Mouse (Mus musculus): ENCODE data around the gene Rab37. TPM values are rescaled to one million over a fixed set of nuclear protein-coding genes. Genes with fewer than 3 reads are reported as not detected.
A peak's percentile ranks its signal among the peaks of the same experiment; 100 is the strongest.

The Rab37 gene
- total and polyA plus RNA-seq, 3 experiments, result 0.31 to 1.3 (median 0.32) TPM

DNA sequence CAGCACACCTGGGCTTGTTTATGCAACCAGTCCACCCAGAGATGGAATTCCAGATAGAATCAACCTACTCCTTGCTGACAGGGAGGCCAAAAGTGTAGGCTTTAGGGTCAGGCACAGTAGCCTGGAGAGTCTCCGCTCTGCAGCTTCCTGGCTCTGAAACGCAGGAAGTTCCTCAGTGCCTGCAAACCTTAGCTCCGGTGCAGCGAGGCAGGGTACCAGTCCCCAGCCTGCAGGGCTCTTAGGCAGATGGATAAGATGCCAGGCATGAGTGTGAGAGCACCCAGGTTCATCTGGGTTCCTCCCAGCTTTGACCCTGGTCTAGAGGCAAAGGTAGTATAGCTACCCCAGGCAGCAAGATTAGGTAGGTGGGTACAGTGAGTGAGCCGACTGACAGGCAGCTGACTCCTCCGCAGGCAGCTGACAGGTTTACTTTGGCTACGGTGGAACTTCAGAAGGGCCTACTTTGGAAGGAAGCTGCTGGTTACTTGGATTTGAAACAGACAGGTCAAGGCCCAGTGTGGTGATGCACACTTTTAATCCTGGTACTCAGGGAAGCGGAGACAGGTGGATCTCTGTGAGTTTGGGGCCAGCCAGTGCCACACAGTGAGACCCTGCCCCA is 76.5 kb downstream of the Rab37 start:
- 61% methylated on average over 8 of the region's 8 CpGs for WGBS
- no peak overlapping the region for H3K27ac ChIP-seq
- no peak for TF ChIP-seq EP300 (IDR thresholded peaks at IDR 0.05; ENCODE audit: insufficient read depth, low read depth, low read length)
- no peak for TF ChIP-seq CTCF (IDR thresholded peaks at IDR 0.05)
- no peak for TF ChIP-seq POLR2A (IDR thresholded peaks at IDR 0.05; ENCODE audit: insufficient read depth, low read depth, low read length)
- H3K4me1 ChIP-seq (ENCODE audit: control insufficient read depth, insufficient read depth, low read length), result peaks cover 7% of the 10 kb centered on the region
- no peaks in the 10 kb centered on the region for H3K79me2 ChIP-seq (replicated peaks; ENCODE audit: control insufficient read depth, insufficient read depth, low read length)
- intact Hi-C loops (cut with DNase I), result no loop called here
- no peak overlapping the region for H3K9ac ChIP-seq (ENCODE audit: low read depth, low read length)
- no peak for DNase-seq
- H3K36me3 ChIP-seq (ENCODE audit: control insufficient read depth, insufficient read depth, low read length), result no peaks in the 10 kb centered on the region
- no peaks in the 10 kb centered on the region for H3K27me3 ChIP-seq (ENCODE audit: control insufficient read depth, insufficient read depth, low read length)
- H3K4me3 ChIP-seq, result no peak overlapping the region

GRCm38 (mm10) chr11:115169430-115169829 is 78.2 kb downstream of the Rab37 start:
- Histone ChIP-seq H3K36me3 (ENCODE audit: control insufficient read depth, insufficient read depth, low read length) (no peaks in the 10 kb centered on the region), H3K9ac (ENCODE audit: low read depth, low read length) (no peak overlapping the region)
- intact Hi-C loops (cut with DNase I), result no loop called here

GRCm38 (mm10) chr11:115171125-115171524 is 79.9 kb downstream of the Rab37 start:
- Histone ChIP-seq H3K4me1 (ENCODE audit: control insufficient read depth, insufficient read depth, low read length) (peaks cover 2% of the 10 kb centered on the region; the same call in 1 of the 2 replicates), H3K27ac (no peak overlapping the region), H3K9ac (ENCODE audit: low read depth, low read length) (no peak overlapping the region), H3K79me2 (replicated peaks; ENCODE audit: control insufficient read depth, insufficient read depth, low read length) (no peaks in the 10 kb centered on the region), H3K27me3 (ENCODE audit: control insufficient read depth, insufficient read depth, low read length) (no peaks in the 10 kb centered on the region), H3K4me3 (no peak overlapping the region), H3K36me3 (ENCODE audit: control insufficient read depth, insufficient read depth, low read length) (no peaks in the 10 kb centered on the region)
- intact Hi-C loops (cut with DNase I), result no loop called here
- WGBS, result 62% methylated on average over 8 of the region's 8 CpGs
- no peak for TF ChIP-seq EP300 (IDR thresholded peaks at IDR 0.05; ENCODE audit: insufficient read depth, low read depth, low read length)
- TF ChIP-seq POLR2A (IDR thresholded peaks at IDR 0.05; ENCODE audit: insufficient read depth, low read depth, low read length), result no peak
- TF ChIP-seq CTCF (IDR thresholded peaks at IDR 0.05), result no peak
- DNase-seq, result no peak

More at GRCm38 (mm10) chr11:115169430-115169829, 78.2 kb downstream of the Rab37 start:
- no peak for DNase-seq
- Histone ChIP-seq H3K4me1 (ENCODE audit: control insufficient read depth, insufficient read depth, low read length) (peaks cover 7% of the 10 kb centered on the region), H3K79me2 (replicated peaks; ENCODE audit: control insufficient read depth, insufficient read depth, low read length) (no peaks in the 10 kb centered on the region), H3K27ac (no peak overlapping the region), H3K4me3 (no peak overlapping the region), H3K27me3 (ENCODE audit: control insufficient read depth, insufficient read depth, low read length) (no peaks in the 10 kb centered on the region)
- 85% methylated on average over 4 of the region's 4 CpGs for WGBS
- TF ChIP-seq CTCF (IDR thresholded peaks at IDR 0.05) (no peak), EP300 (IDR thresholded peaks at IDR 0.05; ENCODE audit: insufficient read depth, low read depth, low read length) (no peak), POLR2A (IDR thresholded peaks at IDR 0.05; ENCODE audit: insufficient read depth, low read depth, low read length) (no peak)

DNA sequence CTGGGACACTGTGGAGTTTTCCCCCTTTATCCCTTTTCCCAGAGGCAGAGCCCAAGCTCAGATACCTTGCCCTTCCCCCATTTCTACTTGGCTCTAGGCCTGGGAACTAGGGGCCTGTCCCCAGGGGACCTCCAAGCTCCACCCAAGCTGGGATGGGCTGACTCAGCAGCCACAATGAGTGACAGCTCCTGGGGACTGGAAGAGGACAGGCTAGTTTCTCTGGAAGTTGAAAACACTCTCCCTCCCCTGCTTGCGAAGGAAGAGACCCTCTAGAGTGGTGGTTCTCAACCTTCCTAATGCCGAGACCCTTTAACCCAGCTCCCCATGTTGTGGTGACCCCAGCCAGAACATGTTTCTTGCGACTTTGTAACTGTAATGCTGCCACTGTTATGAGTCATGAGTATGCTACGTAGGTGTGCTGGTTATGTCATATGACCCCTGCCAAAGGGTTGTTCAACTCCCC is 81.6 kb downstream of the Rab37 start:
- Histone ChIP-seq H3K27ac (no peak overlapping the region), H3K4me3 (no peak overlapping the region), H3K27me3 (ENCODE audit: control insufficient read depth, insufficient read depth, low read length) (no peaks in the 10 kb centered on the region), H3K9ac (ENCODE audit: low read depth, low read length) (no peak overlapping the region), H3K4me1 (ENCODE audit: control insufficient read depth, insufficient read depth, low read length) (peaks cover 2% of the 10 kb centered on the region; the same call in 1 of the 2 replicates), H3K79me2 (replicated peaks; ENCODE audit: control insufficient read depth, insufficient read depth, low read length) (no peaks in the 10 kb centered on the region), H3K36me3 (ENCODE audit: control insufficient read depth, insufficient read depth, low read length) (no peaks in the 10 kb centered on the region)
- intact Hi-C loops (cut with DNase I), result no loop called here
- peak; percentile 61 to 63 for DNase-seq
- WGBS, result 55% methylated on average over 4 of the region's 4 CpGs
- TF ChIP-seq POLR2A (IDR thresholded peaks at IDR 0.05; ENCODE audit: insufficient read depth, low read depth, low read length) (no peak), EP300 (IDR thresholded peaks at IDR 0.05; ENCODE audit: insufficient read depth, low read depth, low read length) (no peak), CTCF (IDR thresholded peaks at IDR 0.05) (no peak)

DNA sequence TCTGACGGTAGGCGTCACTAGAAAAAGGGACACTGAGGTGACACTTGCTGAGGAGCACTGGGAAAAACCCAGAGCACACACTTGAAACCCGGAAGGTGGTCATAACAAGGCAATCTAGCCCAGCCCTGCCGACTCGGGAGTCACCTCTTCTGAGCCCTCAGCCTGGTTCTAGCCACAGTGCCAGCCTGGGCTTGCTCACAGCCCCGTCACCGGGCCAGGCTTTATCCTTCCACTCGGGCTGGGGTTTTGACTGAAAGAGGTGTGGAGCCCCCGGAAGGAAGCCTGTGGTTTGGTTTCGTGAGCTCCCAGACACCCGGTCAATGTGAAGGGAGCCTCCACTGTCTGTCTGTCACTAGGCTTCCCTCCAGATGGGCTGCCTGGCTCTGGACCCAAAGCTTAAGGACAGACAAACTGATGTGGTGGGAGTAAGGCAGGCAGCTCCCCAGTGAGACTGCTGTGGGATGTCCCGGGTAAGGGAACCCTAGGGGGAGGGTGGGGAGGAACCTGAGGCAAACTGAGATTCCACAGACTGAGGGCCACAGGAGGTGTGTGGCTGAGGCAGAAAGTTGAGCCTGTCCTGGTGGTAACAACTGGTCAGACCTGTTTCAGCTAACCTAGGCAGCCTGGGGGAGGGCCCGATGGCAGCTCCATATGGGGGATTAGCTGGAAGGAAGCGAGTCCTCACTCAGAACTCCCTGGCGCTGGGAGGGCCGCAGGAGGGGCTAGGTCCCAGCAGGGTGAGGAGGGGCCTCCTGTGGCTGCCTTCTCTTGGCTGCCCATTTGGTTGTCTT is 82.5 kb downstream of the Rab37 start:
- TF ChIP-seq CTCF (IDR thresholded peaks at IDR 0.05) (no peak), POLR2A (IDR thresholded peaks at IDR 0.05; ENCODE audit: insufficient read depth, low read depth, low read length) (no peak), EP300 (IDR thresholded peaks at IDR 0.05; ENCODE audit: insufficient read depth, low read depth, low read length) (no peak)
- intact Hi-C loops (cut with DNase I), result no loop called here
- Histone ChIP-seq H3K27ac (no peak overlapping the region), H3K4me1 (ENCODE audit: control insufficient read depth, insufficient read depth, low read length) (peaks cover 2% of the 10 kb centered on the region; the same call in 1 of the 2 replicates), H3K9ac (ENCODE audit: low read depth, low read length) (no peak overlapping the region), H3K4me3 (no peak overlapping the region), H3K27me3 (ENCODE audit: control insufficient read depth, insufficient read depth, low read length) (no peaks in the 10 kb centered on the region), H3K79me2 (replicated peaks; ENCODE audit: control insufficient read depth, insufficient read depth, low read length) (no peaks in the 10 kb centered on the region), H3K36me3 (ENCODE audit: control insufficient read depth, insufficient read depth, low read length) (no peaks in the 10 kb centered on the region)
- 47% methylated on average over 16 of the region's 16 CpGs for WGBS
- no peak for DNase-seq

All from heart, adult 2 months (tissue).